Mouse (Mus musculus): Measurements from ENCODE around the gene Chchd3. TPM values are rescaled to one million over a fixed set of nuclear protein-coding genes. Genes with fewer than 3 reads are reported as not detected.

Gene Chchd3
- polyA plus RNA-seq, 1 experiment from 2014 or later = 117 TPM

GRCm38 (mm10) chr6:32993847-32994246 lies 66.2 kb downstream of the Chchd3 start:
- 93% methylated on average over 1 of the region's 1 CpGs for WGBS
- Histone ChIP-seq H3K4me3 (ENCODE audit: low read depth, low read length) (no peak overlapping the region), H3K27ac (replicated peaks; ENCODE audit: low read depth, low read length) (no peak overlapping the region), H3K9ac (ENCODE audit: low read length) (no peak overlapping the region), H3K4me2 (ENCODE audit: low read depth, severe bottlenecking) (no peak overlapping the region), H3K36me3 (ENCODE audit: control insufficient read depth, insufficient read depth, low read length) (no peaks in the 10 kb centered on the region), H3K9me3 (ENCODE audit: control insufficient read depth, low read length) (no peaks in the 10 kb centered on the region), H3K4me1 (ENCODE audit: control insufficient read depth, insufficient read depth, low read length) (no peaks in the 10 kb centered on the region), H3K27me3 (ENCODE audit: control insufficient read depth, insufficient read depth, low read length) (no peaks in the 10 kb centered on the region)
- ATAC-seq (ENCODE audit: insufficient number of reproducible peaks, low FRiP score, low TSS enrichment, low read depth) (no peak), DNase-seq (ENCODE audit: low spot score) (no peak)

- no peaks in the 10 kb centered on the region for H3K9me3 ChIP-seq (ENCODE audit: control insufficient read depth, low read length)
- 89% methylated on average over 12 of the region's 12 CpGs for WGBS
- H3K4me2 ChIP-seq (ENCODE audit: low read depth, severe bottlenecking) = no peak overlapping the region
- H3K36me3 ChIP-seq (ENCODE audit: control insufficient read depth, insufficient read depth, low read length) = no peaks in the 10 kb centered on the region
- ATAC-seq (ENCODE audit: insufficient number of reproducible peaks, low FRiP score, low TSS enrichment, low read depth) (no peak), DNase-seq (ENCODE audit: low spot score) (no peak)
- H3K27ac ChIP-seq (replicated peaks; ENCODE audit: low read depth, low read length) = no peak overlapping the region
- no peaks in the 10 kb centered on the region for H3K4me1 ChIP-seq (ENCODE audit: control insufficient read depth, insufficient read depth, low read length)
- H3K9ac ChIP-seq (ENCODE audit: low read length) = no peak overlapping the region
- H3K27me3 ChIP-seq (ENCODE audit: control insufficient read depth, insufficient read depth, low read length) = no peaks in the 10 kb centered on the region
- no peak overlapping the region for H3K4me3 ChIP-seq (ENCODE audit: low read depth, low read length)
These were observed 69.9 kb downstream of the Chchd3 start for GRCm38 (mm10) chr6:32990061-32990633.

- H3K27ac ChIP-seq (replicated peaks; ENCODE audit: low read depth, low read length) = no peak overlapping the region
- H3K36me3 ChIP-seq (ENCODE audit: control insufficient read depth, insufficient read depth, low read length) = no peaks in the 10 kb centered on the region
- no peaks in the 10 kb centered on the region for H3K4me1 ChIP-seq (ENCODE audit: control insufficient read depth, insufficient read depth, low read length)
- no peaks in the 10 kb centered on the region for H3K9me3 ChIP-seq (ENCODE audit: control insufficient read depth, low read length)
- 93% methylated on average over 8 of the region's 8 CpGs for WGBS
- H3K4me2 ChIP-seq (ENCODE audit: low read depth, severe bottlenecking) = no peak overlapping the region
- no peak overlapping the region for H3K4me3 ChIP-seq (ENCODE audit: low read depth, low read length)
- DNase-seq (ENCODE audit: low spot score) (no peak), ATAC-seq (ENCODE audit: insufficient number of reproducible peaks, low FRiP score, low TSS enrichment, low read depth) (no peak)
- no peaks in the 10 kb centered on the region for H3K27me3 ChIP-seq (ENCODE audit: control insufficient read depth, insufficient read depth, low read length)
- H3K9ac ChIP-seq (ENCODE audit: low read length) = no peak overlapping the region
These were observed 71.5 kb downstream of the Chchd3 start for GRCm38 (mm10) chr6:32988561-32988960.

- Histone ChIP-seq H3K27me3 (ENCODE audit: control insufficient read depth, insufficient read depth, low read length) (no peaks in the 10 kb centered on the region), H3K4me3 (ENCODE audit: low read depth, low read length) (no peak overlapping the region), H3K36me3 (ENCODE audit: control insufficient read depth, insufficient read depth, low read length) (no peaks in the 10 kb centered on the region), H3K27ac (replicated peaks; ENCODE audit: low read depth, low read length) (no peak overlapping the region), H3K9me3 (ENCODE audit: control insufficient read depth, low read length) (no peaks in the 10 kb centered on the region), H3K4me1 (ENCODE audit: control insufficient read depth, insufficient read depth, low read length) (no peaks in the 10 kb centered on the region), H3K9ac (ENCODE audit: low read length) (no peak overlapping the region), H3K4me2 (ENCODE audit: low read depth, severe bottlenecking) (no peak overlapping the region)
- 85% methylated on average over 5 of the region's 5 CpGs for WGBS
- DNase-seq (ENCODE audit: low spot score) (no peak), ATAC-seq (ENCODE audit: insufficient number of reproducible peaks, low FRiP score, low TSS enrichment, low read depth) (no peak)
These were observed 76.2 kb downstream of the Chchd3 start for GRCm38 (mm10) chr6:32983876-32984275.

- Histone ChIP-seq H3K9ac (ENCODE audit: low read length) (no peak overlapping the region), H3K4me1 (ENCODE audit: control insufficient read depth, insufficient read depth, low read length) (no peaks in the 10 kb centered on the region), H3K27me3 (ENCODE audit: control insufficient read depth, insufficient read depth, low read length) (no peaks in the 10 kb centered on the region), H3K9me3 (ENCODE audit: control insufficient read depth, low read length) (no peaks in the 10 kb centered on the region), H3K36me3 (ENCODE audit: control insufficient read depth, insufficient read depth, low read length) (no peaks in the 10 kb centered on the region), H3K4me2 (ENCODE audit: low read depth, severe bottlenecking) (no peak overlapping the region), H3K4me3 (ENCODE audit: low read depth, low read length) (no peak overlapping the region), H3K27ac (replicated peaks; ENCODE audit: low read depth, low read length) (no peak overlapping the region)
- DNase-seq (ENCODE audit: low spot score) (no peak), ATAC-seq (ENCODE audit: insufficient number of reproducible peaks, low FRiP score, low TSS enrichment, low read depth) (no peak)
- 81% methylated on average over 11 of the region's 11 CpGs for WGBS
These were observed 78.8 kb downstream of the Chchd3 start for GRCm38 (mm10) chr6:32981253-32981652.

- H3K4me3 ChIP-seq (ENCODE audit: low read depth, low read length) = no peak overlapping the region
- DNase-seq (ENCODE audit: low spot score) (no peak), ATAC-seq (ENCODE audit: insufficient number of reproducible peaks, low FRiP score, low TSS enrichment, low read depth) (no peak)
- no peak overlapping the region for H3K9ac ChIP-seq (ENCODE audit: low read length)
- no peaks in the 10 kb centered on the region for H3K27me3 ChIP-seq (ENCODE audit: control insufficient read depth, insufficient read depth, low read length)
- WGBS = 95% methylated on average over 3 of the region's 3 CpGs
- no peak overlapping the region for H3K4me2 ChIP-seq (ENCODE audit: low read depth, severe bottlenecking)
- no peaks in the 10 kb centered on the region for H3K4me1 ChIP-seq (ENCODE audit: control insufficient read depth, insufficient read depth, low read length)
- no peaks in the 10 kb centered on the region for H3K9me3 ChIP-seq (ENCODE audit: control insufficient read depth, low read length)
- H3K36me3 ChIP-seq (ENCODE audit: control insufficient read depth, insufficient read depth, low read length) = no peaks in the 10 kb centered on the region
- no peak overlapping the region for H3K27ac ChIP-seq (replicated peaks; ENCODE audit: low read depth, low read length)
These were observed 81.2 kb downstream of the Chchd3 start for GRCm38 (mm10) chr6:32978811-32979210.

- Histone ChIP-seq H3K4me2 (ENCODE audit: low read depth, severe bottlenecking) (no peak overlapping the region), H3K4me1 (ENCODE audit: control insufficient read depth, insufficient read depth, low read length) (no peaks in the 10 kb centered on the region), H3K9me3 (ENCODE audit: control insufficient read depth, low read length) (no peaks in the 10 kb centered on the region), H3K9ac (ENCODE audit: low read length) (no peak overlapping the region), H3K36me3 (ENCODE audit: control insufficient read depth, insufficient read depth, low read length) (no peaks in the 10 kb centered on the region; the same call in 1 of the 2 replicates), H3K27ac (replicated peaks; ENCODE audit: low read depth, low read length) (no peak overlapping the region), H3K4me3 (ENCODE audit: low read depth, low read length) (no peak overlapping the region), H3K27me3 (ENCODE audit: control insufficient read depth, insufficient read depth, low read length) (no peaks in the 10 kb centered on the region)
- DNase-seq (ENCODE audit: low spot score) = no peak
- no peak for ATAC-seq (ENCODE audit: insufficient number of reproducible peaks, low FRiP score, low TSS enrichment, low read depth)
These were observed 88.1 kb downstream of the Chchd3 start for GRCm38 (mm10) chr6:32971926-32972325.

GRCm38 (mm10) chr6:32968971-32969370 lies 91.1 kb downstream of the Chchd3 start:
- no peak overlapping the region for H3K27ac ChIP-seq (replicated peaks; ENCODE audit: low read depth, low read length)
- no peaks in the 10 kb centered on the region; the same call in 1 of the 2 replicates for H3K36me3 ChIP-seq (ENCODE audit: control insufficient read depth, insufficient read depth, low read length)
- H3K4me3 ChIP-seq (ENCODE audit: low read depth, low read length) = no peak overlapping the region
- no peaks in the 10 kb centered on the region for H3K4me1 ChIP-seq (ENCODE audit: control insufficient read depth, insufficient read depth, low read length)
- no peaks in the 10 kb centered on the region for H3K9me3 ChIP-seq (ENCODE audit: control insufficient read depth, low read length)
- H3K27me3 ChIP-seq (ENCODE audit: control insufficient read depth, insufficient read depth, low read length) = no peaks in the 10 kb centered on the region
- 84% methylated on average over 2 of the region's 2 CpGs for WGBS
- H3K9ac ChIP-seq (ENCODE audit: low read length) = no peak overlapping the region
- no peak for DNase-seq (ENCODE audit: low spot score)
- no peak overlapping the region for H3K4me2 ChIP-seq (ENCODE audit: low read depth, severe bottlenecking)
- ATAC-seq (ENCODE audit: insufficient number of reproducible peaks, low FRiP score, low TSS enrichment, low read depth) = no peak

- Histone ChIP-seq H3K27me3 (ENCODE audit: control insufficient read depth, insufficient read depth, low read length) (no peaks in the 10 kb centered on the region), H3K9ac (ENCODE audit: low read length) (no peak overlapping the region), H3K27ac (replicated peaks; ENCODE audit: low read depth, low read length) (no peak overlapping the region), H3K4me3 (ENCODE audit: low read depth, low read length) (no peak overlapping the region), H3K9me3 (ENCODE audit: control insufficient read depth, low read length) (no peaks in the 10 kb centered on the region), H3K4me1 (ENCODE audit: control insufficient read depth, insufficient read depth, low read length) (no peaks in the 10 kb centered on the region), H3K36me3 (ENCODE audit: control insufficient read depth, insufficient read depth, low read length) (no peaks in the 10 kb centered on the region), H3K4me2 (ENCODE audit: low read depth, severe bottlenecking) (no peak overlapping the region)
- ATAC-seq (ENCODE audit: insufficient number of reproducible peaks, low FRiP score, low TSS enrichment, low read depth) (no peak), DNase-seq (ENCODE audit: low spot score) (no peak)
- WGBS = 41% methylated on average over 3 of the region's 3 CpGs
These were observed 98.0 kb downstream of the Chchd3 start for GRCm38 (mm10) chr6:32962048-32962447.
